Mouse (Mus musculus): ENCODE measurements around the gene Tbc1d1. TPM values are rescaled to one million over a fixed set of nuclear protein-coding genes. Genes with fewer than 3 reads are reported as not detected.

Gene Tbc1d1
- total RNA-seq, 2 experiments from 2014 or later: 22.2 to 24.3 TPM

- no peak for DNase-seq (ENCODE audit: low spot score in 2 of 2)
Measured at GRCm38 (mm10) chr5:64160705-64161391, 4.7 kb downstream of the Tbc1d1 start.

DNA sequence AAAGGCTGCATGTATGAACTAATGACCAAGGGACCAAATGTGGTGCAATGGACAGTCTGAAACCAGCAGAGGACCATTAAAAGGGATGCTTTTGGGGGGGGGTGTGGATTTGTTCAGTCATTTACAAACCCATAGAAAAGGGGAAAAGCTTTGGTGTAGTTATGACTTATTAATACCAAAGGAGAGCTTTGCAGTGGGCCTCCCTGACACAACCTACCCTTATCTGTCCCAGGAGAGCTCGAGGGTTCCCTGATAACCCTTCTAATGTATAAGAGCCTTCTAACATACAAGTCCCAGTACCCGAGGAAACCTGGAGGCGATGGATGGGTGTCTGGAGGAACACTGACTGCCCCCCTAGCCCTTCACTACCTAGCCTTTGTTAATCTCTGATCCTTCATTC, 5.8 kb downstream of the Tbc1d1 start:
- DNase-seq (ENCODE audit: low spot score in 2 of 2): no peak

DNA sequence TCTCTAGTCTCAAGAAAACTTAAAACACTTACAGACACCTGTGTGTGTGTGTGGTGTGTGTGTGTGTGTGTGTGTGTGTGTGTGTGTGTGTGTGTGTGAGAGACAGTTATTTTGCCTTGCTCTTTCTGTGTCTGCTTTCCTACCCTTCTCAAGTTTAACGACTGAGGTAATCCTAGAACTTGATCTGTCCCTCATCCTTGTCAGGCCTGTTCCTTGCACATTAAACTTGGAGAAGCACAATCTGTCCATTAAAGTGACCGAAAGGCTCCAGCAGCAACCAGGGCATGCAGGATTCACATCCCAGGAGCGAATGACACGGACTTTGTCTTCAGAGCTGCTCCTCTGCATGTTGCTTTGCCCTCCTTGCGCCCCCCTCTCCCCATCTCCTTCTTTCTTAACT, 6.5 kb downstream of the Tbc1d1 start:
- no peak for DNase-seq (ENCODE audit: low spot score in 2 of 2)

GRCm38 (mm10) chr5:64164414-64164813, 8.3 kb downstream of the Tbc1d1 start:
- no peak for DNase-seq (ENCODE audit: low spot score in 2 of 2)

- DNase-seq (ENCODE audit: low spot score in 2 of 2): no peak
Measured at GRCm38 (mm10) chr5:64165826-64166225, 9.7 kb downstream of the Tbc1d1 start.

DNA sequence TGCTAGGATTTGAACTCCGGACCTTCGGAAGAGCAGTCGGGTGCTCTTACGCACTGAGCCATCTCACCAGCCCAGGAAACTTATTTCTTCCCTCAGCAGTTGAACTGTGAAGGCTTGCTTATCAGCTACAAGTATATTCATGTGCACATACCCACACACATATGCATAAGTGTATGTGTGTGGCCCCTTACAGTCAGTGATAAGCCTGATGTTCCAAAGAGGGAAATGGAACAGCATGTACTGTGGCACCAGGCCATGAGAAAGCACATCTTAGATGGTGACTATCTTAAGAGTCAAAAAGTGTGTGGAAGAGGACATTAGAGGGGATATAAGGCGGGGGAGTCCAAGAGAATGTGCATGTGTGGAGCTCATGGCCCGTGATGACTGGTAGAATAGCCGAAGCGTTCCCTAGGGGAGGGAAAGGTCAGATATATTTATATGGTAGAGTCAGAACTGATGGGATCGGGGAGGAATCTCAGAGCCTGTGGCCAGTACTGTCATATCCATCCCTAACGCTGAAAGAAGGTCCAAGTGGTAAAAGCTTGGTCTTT, 13.0 kb downstream of the Tbc1d1 start:
- no peak for DNase-seq (ENCODE audit: low spot score in 2 of 2)

DNA sequence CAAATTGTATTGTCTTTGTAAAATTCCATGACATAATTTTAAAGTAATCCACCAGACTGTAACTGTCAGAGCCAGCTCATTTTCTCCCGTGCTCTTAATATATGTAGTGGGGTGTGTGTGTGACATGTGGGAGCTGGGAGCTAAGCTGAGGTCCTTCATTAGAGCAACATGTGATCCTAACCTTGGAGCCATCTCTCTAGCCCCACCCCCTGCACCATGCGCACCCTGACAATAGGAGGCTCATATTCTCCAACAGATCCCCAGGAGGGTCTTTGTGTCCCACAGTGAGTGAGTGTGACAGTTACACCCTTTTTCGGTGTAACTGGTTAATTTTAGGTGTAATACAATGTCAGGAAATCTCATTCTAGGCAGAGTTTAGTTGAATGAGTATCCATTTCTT, 16.8 kb downstream of the Tbc1d1 start:
- DNase-seq (ENCODE audit: low spot score in 2 of 2): no peak

- no peak for DNase-seq (ENCODE audit: low spot score in 2 of 2)
Measured at GRCm38 (mm10) chr5:64173302-64173701, 17.2 kb downstream of the Tbc1d1 start.

DNA sequence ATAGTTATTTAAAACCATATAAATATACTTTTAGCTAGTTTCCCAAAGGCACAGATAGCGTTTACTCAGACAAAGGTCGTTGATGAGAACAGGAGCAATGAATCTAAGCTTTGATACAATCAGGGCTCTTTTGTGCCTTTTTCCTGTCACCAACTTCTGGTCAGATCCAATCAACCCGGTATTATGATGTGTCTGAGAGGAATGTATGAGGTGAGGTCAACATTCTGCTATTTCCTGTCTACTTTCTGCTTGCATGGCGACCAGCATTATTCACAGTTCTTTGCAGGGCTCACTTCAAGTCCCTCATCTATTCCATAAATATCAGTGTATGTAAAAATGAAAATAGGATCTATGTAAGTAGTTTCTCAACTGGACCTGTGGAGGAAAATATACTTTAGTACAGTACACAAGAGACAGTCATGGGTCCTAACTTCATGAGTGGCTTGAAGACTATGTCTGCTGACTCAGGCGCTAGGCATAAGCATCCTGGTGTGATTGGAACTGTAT, 18.4 kb downstream of the Tbc1d1 start:
- no peak for DNase-seq (ENCODE audit: low spot score in 2 of 2)

DNA sequence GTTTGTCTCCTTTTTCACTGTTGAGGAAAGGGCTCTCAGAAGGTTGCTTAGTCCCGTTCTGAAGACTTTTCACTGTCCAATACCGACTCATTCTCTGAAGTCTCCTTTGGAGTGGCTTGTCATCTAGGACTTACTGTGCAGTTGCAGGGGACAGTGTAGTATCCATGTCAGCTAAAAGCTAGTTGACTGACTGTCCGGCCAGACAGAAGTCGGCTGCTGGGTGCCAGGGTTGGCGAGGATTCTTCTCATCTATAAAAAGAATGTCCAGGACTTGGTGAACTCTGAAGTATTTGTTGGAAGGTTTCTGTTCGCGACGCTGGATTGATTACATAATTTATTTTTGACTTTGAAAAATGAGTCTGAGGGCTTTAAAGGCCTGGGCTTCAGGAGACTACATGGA, 24.4 kb downstream of the Tbc1d1 start:
- no peak for DNase-seq (ENCODE audit: low spot score in 2 of 2)

GRCm38 (mm10) chr5:64183712-64184111, 27.6 kb downstream of the Tbc1d1 start:
- no peak for DNase-seq (ENCODE audit: low spot score in 2 of 2)

DNA sequence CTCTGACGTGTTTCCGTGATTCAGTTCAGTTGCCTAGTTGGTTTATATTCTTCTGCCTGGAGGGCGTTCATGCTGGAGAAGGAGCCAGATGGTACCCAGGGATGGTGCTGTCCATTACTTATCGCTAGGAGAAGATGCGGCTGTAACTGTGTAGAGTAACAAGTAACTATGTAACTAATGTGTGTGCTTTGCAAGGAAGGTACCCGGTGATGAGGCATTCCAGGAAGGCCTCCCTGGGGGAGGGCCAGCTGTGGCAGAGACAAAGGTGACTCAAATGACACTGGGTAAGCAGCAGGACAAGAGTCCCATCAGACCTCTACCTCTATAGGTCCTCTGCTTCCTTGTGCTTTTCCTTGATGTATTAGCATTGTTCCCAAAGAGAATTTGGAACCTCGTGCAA, 29.2 kb downstream of the Tbc1d1 start:
- no peak for DNase-seq (ENCODE audit: low spot score in 2 of 2)

- DNase-seq (ENCODE audit: low spot score in 2 of 2): no peak
Measured at GRCm38 (mm10) chr5:64186566-64186965, 30.5 kb downstream of the Tbc1d1 start.

DNA sequence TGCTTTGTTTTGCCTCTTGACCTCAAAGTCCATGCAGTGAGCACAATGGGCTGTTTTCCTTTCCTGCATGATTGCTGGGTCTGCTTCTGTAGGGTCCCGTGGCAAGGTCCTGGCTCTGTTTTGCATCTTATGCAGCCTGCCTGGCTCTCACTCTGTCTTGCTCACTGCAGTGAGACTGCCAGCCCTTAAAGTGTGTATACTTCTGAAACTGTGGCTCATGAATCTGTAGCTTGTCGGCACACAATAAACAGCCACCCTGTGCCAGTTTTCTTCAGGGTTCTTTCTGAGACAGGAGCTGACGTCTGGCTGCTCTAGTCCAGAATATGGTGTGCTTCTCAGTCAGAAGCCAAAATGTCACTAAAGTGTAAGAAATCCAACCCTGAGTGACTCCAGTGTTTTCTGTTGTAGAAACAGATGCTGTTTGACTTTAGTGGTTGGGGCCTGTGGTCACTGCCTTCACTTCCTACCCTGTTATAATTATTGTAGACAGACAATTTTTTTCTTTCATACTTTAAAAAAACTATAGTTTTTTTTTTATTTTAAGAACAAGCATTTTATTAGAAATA, 32.1 kb downstream of the Tbc1d1 start:
- no peak for DNase-seq (ENCODE audit: low spot score in 2 of 2)

DNA sequence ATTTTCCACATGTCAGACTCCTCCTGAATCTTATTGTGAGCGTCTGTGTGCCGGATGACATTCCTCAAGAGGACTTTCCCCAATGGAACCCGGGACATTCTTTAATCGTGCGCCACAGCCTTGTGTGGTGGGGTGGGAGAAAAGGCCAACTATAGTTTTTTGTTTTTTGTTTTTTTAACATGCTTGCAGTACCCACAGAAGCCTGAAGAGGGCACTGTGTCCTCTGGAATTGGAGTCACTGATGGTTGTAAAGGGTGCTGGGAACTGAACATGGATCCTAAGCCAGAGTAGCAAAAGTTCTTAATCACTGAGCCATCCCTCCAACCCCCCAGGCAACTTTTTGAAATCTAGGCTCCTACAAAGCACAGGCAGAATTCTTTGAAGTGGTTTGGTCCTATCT, 34.8 kb downstream of the Tbc1d1 start:
- no peak for DNase-seq (ENCODE audit: low spot score in 2 of 2)

- DNase-seq (ENCODE audit: low spot score in 2 of 2): no peak
Measured at GRCm38 (mm10) chr5:64193353-64193752, 37.2 kb downstream of the Tbc1d1 start.

DNA sequence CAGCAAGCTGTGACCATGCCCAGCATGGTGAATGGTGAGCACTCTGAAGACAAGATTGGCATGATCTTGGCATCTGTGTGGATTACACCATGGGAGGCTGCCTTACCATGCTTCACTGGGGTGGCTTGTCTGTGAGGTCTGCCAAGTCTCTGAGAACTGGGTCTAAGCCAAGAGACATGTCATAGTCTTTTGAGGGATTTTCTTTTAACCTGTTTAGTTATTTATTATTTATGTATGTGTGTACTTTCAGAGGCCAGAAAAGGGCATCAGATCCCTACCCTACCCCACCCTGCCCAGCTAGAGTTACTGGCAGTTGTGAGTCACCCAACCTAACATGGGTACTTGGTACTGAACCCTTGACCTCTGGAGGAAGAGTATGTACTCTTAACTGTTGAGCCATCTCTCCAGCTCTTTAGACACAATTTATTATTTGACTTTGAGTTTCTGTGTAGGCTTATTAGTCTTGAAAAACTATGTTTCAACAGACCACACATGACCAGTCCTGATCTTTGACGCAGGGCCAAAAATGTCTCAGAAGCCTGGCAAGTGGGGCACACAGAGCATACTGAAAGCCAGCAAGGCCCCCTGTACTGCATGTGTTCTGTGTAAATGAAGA, 40.3 kb downstream of the Tbc1d1 start:
- DNase-seq (ENCODE audit: low spot score in 2 of 2): no peak

DNA sequence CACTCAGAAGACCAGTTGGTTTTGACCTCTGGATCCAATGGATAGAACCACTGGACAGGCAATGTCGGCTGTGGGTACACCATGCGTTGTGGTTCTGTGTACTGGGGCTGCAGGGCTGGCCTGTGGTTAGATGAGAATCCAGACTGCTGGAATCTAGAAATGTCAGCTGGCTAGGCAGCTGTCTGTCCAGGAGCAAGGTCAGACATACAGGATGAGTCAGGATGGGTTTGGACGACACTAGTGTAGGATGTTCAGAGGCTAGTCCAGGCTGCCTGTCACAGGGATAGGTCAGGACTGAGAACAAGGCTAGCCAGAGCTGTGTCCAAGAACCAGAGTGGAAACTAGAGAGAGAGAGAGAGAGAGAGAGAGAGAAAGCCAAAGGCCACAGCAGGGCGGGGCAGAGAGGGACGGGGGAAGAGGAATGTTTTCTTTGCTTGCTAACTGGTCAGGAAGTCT, 40.8 kb downstream of the Tbc1d1 start:
- no peak for DNase-seq (ENCODE audit: low spot score in 2 of 2)

- DNase-seq (ENCODE audit: low spot score in 2 of 2): no peak
Measured at GRCm38 (mm10) chr5:64198624-64199023, 42.5 kb downstream of the Tbc1d1 start.

GRCm38 (mm10) chr5:64201071-64201470, 45.0 kb downstream of the Tbc1d1 start:
- DNase-seq (ENCODE audit: low spot score in 2 of 2): no peak

- DNase-seq (ENCODE audit: low spot score in 2 of 2): peak; percentile 28 to 40
Measured at GRCm38 (mm10) chr5:64202306-64202705, 46.2 kb downstream of the Tbc1d1 start.

GRCm38 (mm10) chr5:64205610-64206009, 49.5 kb downstream of the Tbc1d1 start:
- no peak for DNase-seq (ENCODE audit: low spot score in 2 of 2)

Data from layer of hippocampus, postnatal 10 days (tissue).